Mouse (Mus musculus): Measurements from ENCODE around the gene Git2.
A peak's percentile ranks its signal among the peaks of the same experiment; 100 is the strongest.

The Git2 gene

GRCm38 (mm10) chr5:114680676-114681285 is 94.5 kb downstream of the Git2 start:
- DNase-seq = peak; percentile 48 to 65

GRCm38 (mm10) chr5:114679841-114680591 is 95.3 kb downstream of the Git2 start:
- peak; percentile 33 to 47 for DNase-seq
